Mouse (Mus musculus): ENCODE data around the gene Gnao1. TPM values are rescaled to one million over a fixed set of nuclear protein-coding genes. Genes with fewer than 3 reads are reported as not detected.

The Gnao1 gene
- polyA plus RNA-seq, 1 experiment from 2014 or later = 7.2 TPM

GRCm38 (mm10) chr8:93960909-93961308 is 151.1 kb downstream of the Gnao1 start:
- Histone ChIP-seq H3K36me3 (ENCODE audit: control insufficient read depth, insufficient read depth, low read length) (no peaks in the 10 kb centered on the region), H3K27ac (replicated peaks) (no peak overlapping the region), H3K4me3 (ENCODE audit: low read depth, low read length) (no peak overlapping the region), H3K9me3 (ENCODE audit: control insufficient read depth, low read length) (no peaks in the 10 kb centered on the region), H3K4me1 (replicated peaks; ENCODE audit: control insufficient read depth, insufficient read depth) (no peaks in the 10 kb centered on the region), H3K27me3 (ENCODE audit: control insufficient read depth, insufficient read depth, low read length) (no peaks in the 10 kb centered on the region), H3K9ac (ENCODE audit: low read length) (no peak overlapping the region), H3K4me2 (replicated peaks; ENCODE audit: low read depth) (no peak overlapping the region)
- WGBS = 88% methylated on average over 6 of the region's 6 CpGs
- TF ChIP-seq EP300 (optimal IDR thresholded peaks at IDR 0.05) (no peak), CTCF (IDR thresholded peaks at IDR 0.05; ENCODE audit: low read depth) (no peak)
- ATAC-seq (ENCODE audit: low FRiP score, low TSS enrichment) (no peak), DNase-seq (ENCODE audit: low spot score) (no peak)

- TF ChIP-seq EP300 (optimal IDR thresholded peaks at IDR 0.05) (no peak), CTCF (IDR thresholded peaks at IDR 0.05; ENCODE audit: low read depth) (no peak)
- Histone ChIP-seq H3K27ac (replicated peaks) (no peak overlapping the region), H3K4me1 (replicated peaks; ENCODE audit: control insufficient read depth, insufficient read depth) (no peaks in the 10 kb centered on the region), H3K9me3 (ENCODE audit: control insufficient read depth, low read length) (no peaks in the 10 kb centered on the region), H3K36me3 (ENCODE audit: control insufficient read depth, insufficient read depth, low read length) (peaks cover 12% of the 10 kb centered on the region), H3K9ac (ENCODE audit: low read length) (no peak overlapping the region), H3K4me2 (replicated peaks; ENCODE audit: low read depth) (no peak overlapping the region), H3K4me3 (ENCODE audit: low read depth, low read length) (no peak overlapping the region), H3K27me3 (ENCODE audit: control insufficient read depth, insufficient read depth, low read length) (no peaks in the 10 kb centered on the region)
- 57% methylated on average over 6 of the region's 6 CpGs for WGBS
- DNase-seq (ENCODE audit: low spot score) = no peak
- peak; percentile 16; the same call in 1 of the 2 replicates for ATAC-seq (ENCODE audit: low FRiP score, low TSS enrichment)
Observed at GRCm38 (mm10) chr8:93968293-93968692, 158.5 kb downstream of the Gnao1 start.

GRCm38 (mm10) chr8:93969626-93970340 is 160.0 kb downstream of the Gnao1 start:
- H3K4me3 ChIP-seq (ENCODE audit: low read depth, low read length) = no peak overlapping the region
- ATAC-seq (ENCODE audit: low FRiP score, low TSS enrichment) (no peak), DNase-seq (ENCODE audit: low spot score) (no peak)
- no peak overlapping the region for H3K9ac ChIP-seq (ENCODE audit: low read length)
- 69% methylated on average over 7 of the region's 7 CpGs for WGBS
- no peak for TF ChIP-seq CTCF (IDR thresholded peaks at IDR 0.05; ENCODE audit: low read depth)
- TF ChIP-seq EP300 (optimal IDR thresholded peaks at IDR 0.05) = no peak
- H3K36me3 ChIP-seq (ENCODE audit: control insufficient read depth, insufficient read depth, low read length) = peaks cover 24% of the 10 kb centered on the region
- no peaks in the 10 kb centered on the region for H3K4me1 ChIP-seq (replicated peaks; ENCODE audit: control insufficient read depth, insufficient read depth)
- H3K27me3 ChIP-seq (ENCODE audit: control insufficient read depth, insufficient read depth, low read length) = no peaks in the 10 kb centered on the region
- H3K9me3 ChIP-seq (ENCODE audit: control insufficient read depth, low read length) = no peaks in the 10 kb centered on the region
- H3K27ac ChIP-seq (replicated peaks) = no peak overlapping the region
- H3K4me2 ChIP-seq (replicated peaks; ENCODE audit: low read depth) = no peak overlapping the region

- H3K27ac ChIP-seq (replicated peaks) = no peak overlapping the region
- TF ChIP-seq CTCF (IDR thresholded peaks at IDR 0.05; ENCODE audit: low read depth) (no peak), EP300 (optimal IDR thresholded peaks at IDR 0.05) (no peak)
- ATAC-seq (ENCODE audit: low FRiP score, low TSS enrichment) (no peak), DNase-seq (ENCODE audit: low spot score) (no peak)
- no peaks in the 10 kb centered on the region for H3K27me3 ChIP-seq (ENCODE audit: control insufficient read depth, insufficient read depth, low read length)
- no peak overlapping the region for H3K9ac ChIP-seq (ENCODE audit: low read length)
- H3K9me3 ChIP-seq (ENCODE audit: control insufficient read depth, low read length) = no peaks in the 10 kb centered on the region
- no peak overlapping the region for H3K4me2 ChIP-seq (replicated peaks; ENCODE audit: low read depth)
- H3K4me3 ChIP-seq (ENCODE audit: low read depth, low read length) = no peak overlapping the region
- peaks cover 31% of the 10 kb centered on the region for H3K36me3 ChIP-seq (ENCODE audit: control insufficient read depth, insufficient read depth, low read length)
- 79% methylated on average over 10 of the region's 10 CpGs for WGBS
- no peaks in the 10 kb centered on the region for H3K4me1 ChIP-seq (replicated peaks; ENCODE audit: control insufficient read depth, insufficient read depth)
Observed at GRCm38 (mm10) chr8:93971451-93971850, 161.7 kb downstream of the Gnao1 start.

GRCm38 (mm10) chr8:93972211-93972610 is 162.4 kb downstream of the Gnao1 start:
- WGBS = 95% methylated on average over 5 of the region's 5 CpGs
- Histone ChIP-seq H3K27me3 (ENCODE audit: control insufficient read depth, insufficient read depth, low read length) (no peaks in the 10 kb centered on the region), H3K27ac (replicated peaks) (no peak overlapping the region), H3K4me2 (replicated peaks; ENCODE audit: low read depth) (no peak overlapping the region), H3K4me3 (ENCODE audit: low read depth, low read length) (no peak overlapping the region), H3K36me3 (ENCODE audit: control insufficient read depth, insufficient read depth, low read length) (peaks cover 33% of the 10 kb centered on the region), H3K9me3 (ENCODE audit: control insufficient read depth, low read length) (no peaks in the 10 kb centered on the region), H3K9ac (ENCODE audit: low read length) (no peak overlapping the region), H3K4me1 (replicated peaks; ENCODE audit: control insufficient read depth, insufficient read depth) (no peaks in the 10 kb centered on the region)
- DNase-seq (ENCODE audit: low spot score) (no peak), ATAC-seq (ENCODE audit: low FRiP score, low TSS enrichment) (no peak)
- no peak for TF ChIP-seq CTCF (IDR thresholded peaks at IDR 0.05; ENCODE audit: low read depth)
- no peak for TF ChIP-seq EP300 (optimal IDR thresholded peaks at IDR 0.05)

- DNase-seq (ENCODE audit: low spot score) (no peak), ATAC-seq (ENCODE audit: low FRiP score, low TSS enrichment) (no peak)
- 78% methylated on average over 14 of the region's 14 CpGs for WGBS
- Histone ChIP-seq H3K27me3 (ENCODE audit: control insufficient read depth, insufficient read depth, low read length) (no peaks in the 10 kb centered on the region), H3K4me3 (ENCODE audit: low read depth, low read length) (no peak overlapping the region), H3K4me2 (replicated peaks; ENCODE audit: low read depth) (no peak overlapping the region), H3K9me3 (ENCODE audit: control insufficient read depth, low read length) (no peaks in the 10 kb centered on the region), H3K27ac (replicated peaks) (no peak overlapping the region), H3K36me3 (ENCODE audit: control insufficient read depth, insufficient read depth, low read length) (peaks cover 33% of the 10 kb centered on the region), H3K4me1 (replicated peaks; ENCODE audit: control insufficient read depth, insufficient read depth) (no peaks in the 10 kb centered on the region), H3K9ac (ENCODE audit: low read length) (no peak overlapping the region)
- TF ChIP-seq CTCF (IDR thresholded peaks at IDR 0.05; ENCODE audit: low read depth) = no peak
- no peak for TF ChIP-seq EP300 (optimal IDR thresholded peaks at IDR 0.05)
Observed at GRCm38 (mm10) chr8:93972971-93973734, 163.4 kb downstream of the Gnao1 start.

All from stomach, postnatal 0 days (tissue).